Mouse (Mus musculus) intestine, embryonic 14.5 days (tissue): ENCODE results near the gene Olfr263. TPM values are rescaled to one million over a fixed set of nuclear protein-coding genes. Genes with fewer than 3 reads are reported as not detected.

Experiments
- ATAC-seq: fragments of 200-750 bp; cut with Nextera tagmentation; replicated peaks from 2 replicates; pipeline ENCODE4 v1.8.0; 2017; ENCODE audit warnings: low read depth, moderate number of reproducible peaks, moderate TSS enrichment, moderate library complexity; ENCODE audit not compliant: low FRiP score, low TSS enrichment
- DNase-seq: peaks from one replicate; pipeline ENCODE4 v3.0.0-alpha.2; 2018; ENCODE audit warnings: low spot score
- H3K27ac ChIP-seq: fragments of 300-500 bp; sonication (generic); 2 replicates; pipeline ENCODE4 v1.5.1; 2014; ENCODE audit warnings: low read depth, mild to moderate bottlenecking, control low read depth
- H3K27me3 ChIP-seq: fragments of 300-500 bp; sonication (generic); replicated peaks from 2 replicates; pipeline ENCODE4 v1.6.1; 2014; ENCODE audit warnings: low read length, control low read depth; ENCODE audit not compliant: control insufficient read depth, insufficient read depth
- H3K36me3 ChIP-seq: fragments of 300-500 bp; sonication (generic); 2 replicates; pipeline ENCODE4 v1.6.1; 2014; ENCODE audit warnings: low read length, control low read depth; ENCODE audit not compliant: control insufficient read depth, insufficient read depth
- H3K4me1 ChIP-seq: fragments of 300-500 bp; sonication (generic); replicated peaks from 2 replicates; pipeline ENCODE4 v1.6.1; 2014; ENCODE audit warnings: low read length, control low read depth, mixed read lengths; ENCODE audit not compliant: control insufficient read depth, insufficient read depth
- H3K4me2 ChIP-seq: fragments of 300-500 bp; sonication (generic); 2 replicates; pipeline ENCODE4 v1.6.1; 2014; ENCODE audit warnings: low read length
- H3K4me3 ChIP-seq: fragments of 300-500 bp; sonication (generic); 2 replicates; pipeline ENCODE4 v1.5.1; 2014; ENCODE audit warnings: low read depth, low read length, control low read depth, mixed read lengths
- H3K9ac ChIP-seq: fragments of 300-500 bp; sonication (generic); 2 replicates; pipeline ENCODE4 v1.6.1; 2014; ENCODE audit warnings: mild to moderate bottlenecking, low read length
- H3K9me3 ChIP-seq: fragments of 300-500 bp; sonication (generic); 2 replicates; pipeline ENCODE4 v1.6.1; 2016; ENCODE audit warnings: low read length, control low read depth; ENCODE audit not compliant: control insufficient read depth
- WGBS: fragments of 180-500 bp; shearing (Covaris S2); extraction: QIAGEN DNeasy Blood & Tissue Kit; methylation state at CpG from one replicate; pipeline ENCODE4 v1.1.7; 2014; 5-methylcytosine and 5-hydroxymethylcytosine counted together
- polyA plus RNA-seq: library from polyadenylated mRNA; unstranded; fragments of >200 nt; fragmentation: Nextera tagmentation; extraction: Ambion mirVana; gene quantifications from 2 replicates; pipeline ENCODE4 v1.2.1, GENCODE M21; 2014

Gene Olfr263
- polyA plus RNA-seq, 1 experiment from 2014 or later = not detected

- Histone ChIP-seq H3K27me3 (no peaks in the 10 kb centered on the region), H3K9me3 (no peaks in the 10 kb centered on the region), H3K4me3 (peak overlapping the region; percentile 100), H3K4me1 (peaks cover 19% of the 10 kb centered on the region), H3K27ac (peak overlapping the region; percentile 96), H3K9ac (peak overlapping the region; percentile 95), H3K36me3 (peaks cover 44% of the 10 kb centered on the region), H3K4me2 (peak overlapping the region; percentile 86)
- DNase-seq (peak; percentile 79), ATAC-seq (peak; percentile 32)
- WGBS = under 1% methylated on average over 67 of the region's 71 CpGs
Observed at GRCm38 (mm10) chr13:21180551-21181530, 51.4 kb downstream of the Olfr263 start.

- H3K27ac ChIP-seq = no peak overlapping the region
- H3K4me3 ChIP-seq = peak overlapping the region; percentile 100
- DNase-seq (no peak), ATAC-seq (no peak)
- H3K4me1 ChIP-seq = peaks cover 19% of the 10 kb centered on the region
- 63% methylated on average over 7 of the region's 7 CpGs for WGBS
- H3K9me3 ChIP-seq = no peaks in the 10 kb centered on the region
- peaks cover 55% of the 10 kb centered on the region for H3K36me3 ChIP-seq
- H3K4me2 ChIP-seq = peak overlapping the region; percentile 86
- no peaks in the 10 kb centered on the region for H3K27me3 ChIP-seq
- peak overlapping the region; percentile 95 for H3K9ac ChIP-seq
Observed at GRCm38 (mm10) chr13:21181996-21182395, 52.6 kb downstream of the Olfr263 start.

GRCm38 (mm10) chr13:21183066-21183465 is 53.6 kb downstream of the Olfr263 start:
- Histone ChIP-seq H3K9me3 (no peaks in the 10 kb centered on the region), H3K4me3 (0 out of 2 replicates have a peak overlapping the region, but pooled peaks have one; percentile 100), H3K27me3 (no peaks in the 10 kb centered on the region), H3K4me1 (peaks cover 19% of the 10 kb centered on the region), H3K27ac (no peak overlapping the region), H3K36me3 (peaks cover 66% of the 10 kb centered on the region), H3K9ac (no peak overlapping the region), H3K4me2 (peak overlapping the region; percentile 86; the same call in 1 of the 2 replicates)
- 91% methylated on average over 6 of the region's 6 CpGs for WGBS
- DNase-seq (no peak), ATAC-seq (no peak)

GRCm38 (mm10) chr13:21183661-21184060 is 54.2 kb downstream of the Olfr263 start:
- DNase-seq (peak; percentile 38), ATAC-seq (no peak)
- no peaks in the 10 kb centered on the region for H3K27me3 ChIP-seq
- no peak overlapping the region for H3K27ac ChIP-seq
- 90% methylated on average over 7 of the region's 7 CpGs for WGBS
- no peak overlapping the region for H3K9ac ChIP-seq
- H3K4me3 ChIP-seq = peak overlapping the region; percentile 2; the same call in 1 of the 2 replicates
- H3K4me2 ChIP-seq = no peak overlapping the region
- H3K4me1 ChIP-seq = peaks cover 19% of the 10 kb centered on the region
- H3K9me3 ChIP-seq = no peaks in the 10 kb centered on the region
- peaks cover 72% of the 10 kb centered on the region for H3K36me3 ChIP-seq

- no peak overlapping the region for H3K27ac ChIP-seq
- no peaks in the 10 kb centered on the region for H3K9me3 ChIP-seq
- peak; percentile 25 for DNase-seq
- WGBS = 72% methylated on average over 4 of the region's 4 CpGs
- no peak overlapping the region for H3K4me3 ChIP-seq
- no peaks in the 10 kb centered on the region for H3K27me3 ChIP-seq
- H3K4me2 ChIP-seq = no peak overlapping the region
- H3K36me3 ChIP-seq = peaks cover 90% of the 10 kb centered on the region
- peaks cover 19% of the 10 kb centered on the region for H3K4me1 ChIP-seq
- H3K9ac ChIP-seq = no peak overlapping the region
- ATAC-seq = no peak
Observed at GRCm38 (mm10) chr13:21185521-21185920, 56.1 kb downstream of the Olfr263 start.

Other genes starting within 250 kb of the Olfr263 start
- gene Olfr1370, start 54.7 kb upstream of the Olfr263 start, polyA plus RNA-seq = not detected in 2 replicates
- gene Olfr1369-ps1, start 18.2 kb upstream of the Olfr263 start, polyA plus RNA-seq = not detected in 2 replicates
- gene Olfr1368, start 16.2 kb downstream of the Olfr263 start, polyA plus RNA-seq = not detected in 2 replicates
- gene Trim27, start 49.8 kb downstream of the Olfr263 start, polyA plus RNA-seq = 167 and 169 TPM in 2 replicates
- not detected in 2 replicates for gene Gpx5, start 163.1 kb downstream of the Olfr263 start, polyA plus RNA-seq
- gene Gpx6, start 182.5 kb downstream of the Olfr263 start, polyA plus RNA-seq = 0.43 TPM in 1 of 2 replicates, not detected in the other
- gene Olfr1367, start 217.3 kb downstream of the Olfr263 start, polyA plus RNA-seq = not detected in 2 replicates
- gene Zscan12, start 233.2 kb downstream of the Olfr263 start, polyA plus RNA-seq = 10.1 and 12.7 TPM in 2 replicates